Mouse (Mus musculus): ENCODE results near the gene Fbxl19. TPM values are rescaled to one million over a fixed set of nuclear protein-coding genes. Genes with fewer than 3 reads are reported as not detected.

Fbxl19 gene
- total RNA-seq (2021), result 100 to 1,000 TPM; 143 to 148 TPM

GRCm38 (mm10) chr7:127744366-127745045, at the start of gene Fbxl19:
Gene Fbxl19 (plus strand): TSS chr7:127744543.
- peak; percentile 84 for DNase-seq
- intact Hi-C loops (cut with DNase I), result loop anchor here (10.0 kb wide), 1 partner anchor 70 kb away; no protein-coding TSS in a partner anchor

- DNase-seq, result no peak
- intact Hi-C loops (cut with DNase I), result no loop called here
Measured at GRCm38 (mm10) chr7:127698986-127699385, 45.4 kb upstream of the Fbxl19 start.

GRCm38 (mm10) chr7:127700712-127701331, 43.5 kb upstream of the Fbxl19 start:
- intact Hi-C loops (cut with DNase I), result no loop called here
- DNase-seq, result no peak

- intact Hi-C loops (cut with DNase I), result no loop called here
- no peak for DNase-seq
Measured at GRCm38 (mm10) chr7:127703561-127704178, 40.7 kb upstream of the Fbxl19 start.

GRCm38 (mm10) chr7:127704598-127704997, 39.7 kb upstream of the Fbxl19 start:
- intact Hi-C loops (cut with DNase I), result no loop called here
- DNase-seq, result no peak

GRCm38 (mm10) chr7:127705706-127706105, 38.6 kb upstream of the Fbxl19 start:
- DNase-seq, result peak; percentile 43
- intact Hi-C loops (cut with DNase I), result no loop called here

GRCm38 (mm10) chr7:127707045-127707956, 37.0 kb upstream of the Fbxl19 start:
- peak; percentile 29 for DNase-seq
- intact Hi-C loops (cut with DNase I), result no loop called here

- DNase-seq, result no peak
- intact Hi-C loops (cut with DNase I), result loop anchor here (2.0 kb wide), 1 partner anchor 29 kb away; no protein-coding TSS in a partner anchor
Measured at GRCm38 (mm10) chr7:127707957-127708206, 36.5 kb upstream of the Fbxl19 start.

- peak; percentile 91 for DNase-seq
- intact Hi-C loops (cut with DNase I), result loop anchor here (2.0 kb wide), 1 partner anchor 30 kb away; no protein-coding TSS in a partner anchor
Measured at GRCm38 (mm10) chr7:127708207-127709078, 35.9 kb upstream of the Fbxl19 start, which contains the start of gene Bcl7c. Gene Bcl7c (minus strand): TSS chr7:127708933.

GRCm38 (mm10) chr7:127709261-127709979, 34.9 kb upstream of the Fbxl19 start:
- intact Hi-C loops (cut with DNase I), result loop anchor here (2.0 kb wide), 1 partner anchor 31 kb away; no protein-coding TSS in a partner anchor
- no peak for DNase-seq

- DNase-seq, result no peak
- intact Hi-C loops (cut with DNase I), result no loop called here
Measured at GRCm38 (mm10) chr7:127711031-127711430, 33.3 kb upstream of the Fbxl19 start.

- DNase-seq, result no peak
- intact Hi-C loops (cut with DNase I), result no loop called here
Measured at GRCm38 (mm10) chr7:127711456-127711855, 32.9 kb upstream of the Fbxl19 start.

GRCm38 (mm10) chr7:127712461-127713385, 31.6 kb upstream of the Fbxl19 start, which contains the start of gene Ctf1:
Gene Ctf1 (plus strand): TSS chr7:127712736.
- DNase-seq, result peak; percentile 84
- intact Hi-C loops (cut with DNase I), result no loop called here

GRCm38 (mm10) chr7:127714816-127715215, 29.5 kb upstream of the Fbxl19 start:
- no peak for DNase-seq
- intact Hi-C loops (cut with DNase I), result no loop called here

GRCm38 (mm10) chr7:127716992-127717391, 27.4 kb upstream of the Fbxl19 start:
- peak; percentile 64 for DNase-seq
- intact Hi-C loops (cut with DNase I), result no loop called here

- intact Hi-C loops (cut with DNase I), result no loop called here
- DNase-seq, result no peak
Measured at GRCm38 (mm10) chr7:127718339-127718738, 26.0 kb upstream of the Fbxl19 start.

GRCm38 (mm10) chr7:127719258-127719657, 25.1 kb upstream of the Fbxl19 start:
- intact Hi-C loops (cut with DNase I), result no loop called here
- DNase-seq, result no peak

- intact Hi-C loops (cut with DNase I), result no loop called here
- no peak for DNase-seq
Measured at GRCm38 (mm10) chr7:127725490-127725889, 18.9 kb upstream of the Fbxl19 start.
